Mouse (Mus musculus) cerebellum, adult 2 months (tissue): ENCODE data around the gene Ifrd2. TPM values are rescaled to one million over a fixed set of nuclear protein-coding genes. Genes with fewer than 3 reads are reported as not detected.

Source experiments
- DNase-seq, 2 experiments: peaks; one replicate each; pipeline ENCODE4 v3.0.0; 2021
- H3K27ac ChIP-seq: fragments of 200-500 bp; 2 replicates; pipeline ENCODE4 v1.5.1; 2012; ENCODE audit warnings: low read length, control low read depth, inconsistent platforms; ENCODE audit not compliant: insufficient read depth
- H3K27me3 ChIP-seq: fragments of 200-500 bp; 2 replicates; pipeline ENCODE4 v1.6.1; 2012; ENCODE audit warnings: inconsistent platforms, mild to moderate bottlenecking, low read length, moderate library complexity; ENCODE audit not compliant: control insufficient read depth, insufficient read depth
- H3K4me1 ChIP-seq: fragments of 200-500 bp; 2 replicates; pipeline ENCODE4 v1.6.1; 2011; ENCODE audit warnings: low read length; ENCODE audit not compliant: control insufficient read depth, insufficient read depth
- H3K4me3 ChIP-seq: fragments of 200-500 bp; replicated peaks from 2 replicates; pipeline ENCODE3; 2011; ENCODE audit warnings: mild to moderate bottlenecking, low read depth, low read length, control low read depth; ENCODE audit not compliant: insufficient read depth
- CTCF ChIP-seq: fragments of 200-500 bp; IDR thresholded peaks from 2 replicates; pipeline ENCODE4 v1.5.1; 2011; ENCODE audit warnings: low read depth, mild to moderate bottlenecking, control low read depth, low read length, moderate library complexity, borderline replicate concordance; ENCODE audit not compliant: insufficient read depth
- POLR2A ChIP-seq: fragments of 200-500 bp; IDR thresholded peaks from 2 replicates; pipeline ENCODE4 v1.6.1; 2011; ENCODE audit warnings: low read length, control low read depth, borderline replicate concordance; ENCODE audit not compliant: insufficient read depth
- WGBS: fragments of 180-500 bp; shearing (Covaris S2); methylation state at CpG from one replicate; pipeline ENCODE4 v1.1.7; 2018; 5-methylcytosine and 5-hydroxymethylcytosine counted together
- polyA plus RNA-seq: library from polyadenylated mRNA; depleted of rRNA; stranded (reverse); fragments of >200 nt; gene quantifications from 2 replicates; pipeline ENCODE4 v1.2.3, GENCODE M21; 2012; rRNA removed

The Ifrd2 gene
- polyA plus RNA-seq, 1 experiment: 20.2 TPM

- no peaks in the 10 kb centered on the region for H3K4me1 ChIP-seq
- H3K4me3 ChIP-seq: no peak overlapping the region
- no peaks in the 10 kb centered on the region for H3K27me3 ChIP-seq
- DNase-seq: no peak
- 56% methylated on average over 8 of the region's 8 CpGs for WGBS
- no peak for TF ChIP-seq POLR2A
- no peak for TF ChIP-seq CTCF
- no peak overlapping the region for H3K27ac ChIP-seq
These were observed 54.2 kb downstream of the Ifrd2 start for GRCm38 (mm10) chr9:107641666-107642065.

Other genes starting within 250 kb of the Ifrd2 start
- gene Hemk1, start 249.3 kb upstream of the Ifrd2 start, polyA plus RNA-seq: 27.8 and 31.7 TPM in 2 replicates
- gene 6430571L13Rik, start 247.0 kb upstream of the Ifrd2 start, polyA plus RNA-seq: 44.9 and 52.5 TPM in 2 replicates
- 130 and 148 TPM in 2 replicates for gene Cacna2d2, start 188.0 kb upstream of the Ifrd2 start, polyA plus RNA-seq
- 44.3 and 44.6 TPM in 2 replicates for gene Tmem115, start 53.7 kb upstream of the Ifrd2 start, polyA plus RNA-seq
- 21.2 and 21.5 TPM in 2 replicates for gene Cyb561d2, start 45.4 kb upstream of the Ifrd2 start, polyA plus RNA-seq
- gene Nprl2, start 45.4 kb upstream of the Ifrd2 start, polyA plus RNA-seq: 64.1 and 70.7 TPM in 2 replicates
- 1.6 and 2.3 TPM in 2 replicates for gene Zmynd10, start 40.3 kb upstream of the Ifrd2 start, polyA plus RNA-seq
- 30.3 and 32.3 TPM in 2 replicates for gene Rassf1, start 36.1 kb upstream of the Ifrd2 start, polyA plus RNA-seq
- gene Tusc2, start 24.4 kb upstream of the Ifrd2 start, polyA plus RNA-seq: 123 and 127 TPM in 2 replicates
- 10.8 and 11.9 TPM in 2 replicates for gene Hyal2, start 19.7 kb upstream of the Ifrd2 start, polyA plus RNA-seq
- gene Hyal1, start 10.7 kb upstream of the Ifrd2 start, polyA plus RNA-seq: 5.7 and 6.8 TPM in 2 replicates
- gene Naa80, start 8.8 kb upstream of the Ifrd2 start, polyA plus RNA-seq: 19.5 and 21.6 TPM in 2 replicates
- gene Hyal3, start 6.8 kb upstream of the Ifrd2 start, polyA plus RNA-seq: 1.1 TPM in 2 replicates
- gene Sema3b, start 21.6 kb downstream of the Ifrd2 start, polyA plus RNA-seq: 3.9 and 6.4 TPM in 2 replicates
- gene Gnai2, start 47.7 kb downstream of the Ifrd2 start, polyA plus RNA-seq: 273 and 301 TPM in 2 replicates
- 145 and 152 TPM in 2 replicates for gene Slc38a3, start 81.9 kb downstream of the Ifrd2 start, polyA plus RNA-seq
- gene Gnat1, start 92.1 kb downstream of the Ifrd2 start, polyA plus RNA-seq: 0.15 and 0.36 TPM in 2 replicates
- 30.4 and 31.8 TPM in 2 replicates for gene Sema3f, start 122.8 kb downstream of the Ifrd2 start, polyA plus RNA-seq
- gene Rbm5, start 183.4 kb downstream of the Ifrd2 start, polyA plus RNA-seq: 126 and 129 TPM in 2 replicates